Mouse (Mus musculus) heart, embryonic 12.5 days (tissue): ENCODE data around the gene Olfr103. TPM values are rescaled to one million over a fixed set of nuclear protein-coding genes. Genes with fewer than 3 reads are reported as not detected.

Experiments used
- ATAC-seq: fragments of 200-750 bp; cut with Nextera tagmentation; 2 replicates; pipeline ENCODE4 v1.8.0; 2017; ENCODE audit warnings: moderate TSS enrichment, moderate library complexity; ENCODE audit not compliant: insufficient number of reproducible peaks, low FRiP score
- H3K27ac ChIP-seq: fragments of 300-500 bp; sonication (generic); 2 replicates; pipeline ENCODE4 v1.5.1; 2016; ENCODE audit warnings: mild to moderate bottlenecking, moderate library complexity; ENCODE audit not compliant: poor library complexity, severe bottlenecking
- H3K27me3 ChIP-seq: fragments of 300-500 bp; sonication (generic); replicated peaks from 2 replicates; pipeline ENCODE4 v1.6.1; 2016; ENCODE audit warnings: mild to moderate bottlenecking, moderate library complexity
- H3K36me3 ChIP-seq: fragments of 300-500 bp; sonication (generic); 2 replicates; pipeline ENCODE4 v1.6.1; 2016; ENCODE audit warnings: mild to moderate bottlenecking, moderate library complexity
- H3K4me1 ChIP-seq: fragments of 300-500 bp; sonication (generic); replicated peaks from 2 replicates; pipeline ENCODE4 v1.6.1; 2016; ENCODE audit warnings: mild to moderate bottlenecking
- H3K4me2 ChIP-seq: fragments of 300-500 bp; sonication (generic); 2 replicates; pipeline ENCODE4 v1.6.1; 2016; ENCODE audit warnings: mild to moderate bottlenecking, moderate library complexity
- H3K4me3 ChIP-seq: fragments of 300-500 bp; sonication (generic); 2 replicates; pipeline ENCODE4 v1.5.1; 2016; ENCODE audit warnings: mild to moderate bottlenecking
- H3K9ac ChIP-seq: fragments of 300-500 bp; sonication (generic); 2 replicates; pipeline ENCODE4 v1.6.1; 2016; ENCODE audit warnings: mild to moderate bottlenecking, moderate library complexity
- H3K9me3 ChIP-seq: fragments of 300-500 bp; sonication (generic); replicated peaks from 2 replicates; pipeline ENCODE4 v1.6.1; 2016; ENCODE audit warnings: mild to moderate bottlenecking, moderate library complexity
- WGBS: fragments of 180-500 bp; shearing (Covaris S2); methylation state at CpG from one replicate; pipeline ENCODE4 v1.1.7; 2016; 5-methylcytosine and 5-hydroxymethylcytosine counted together
- polyA plus RNA-seq: library from polyadenylated mRNA; unstranded; fragments of >200 nt; fragmentation: Nextera tagmentation; extraction: Ambion mirVana; gene quantifications from 2 replicates; pipeline ENCODE4 v1.2.1, GENCODE M21; 2016

The Olfr103 gene
- not detected in 2 replicates for polyA plus RNA-seq

GRCm38 (mm10) chr17:37339598-37339997 lies at the start of gene Olfr103:
Gene Olfr103 (minus strand): TSS chr17:37339698.
- no peaks in the 10 kb centered on the region for H3K27me3 ChIP-seq
- H3K9ac ChIP-seq = no peak within 1 kb of the TSS
- peaks cover 4% of the 10 kb centered on the region; the same call in 1 of the 2 replicates for H3K9me3 ChIP-seq
- H3K4me2 ChIP-seq = no peak within 1 kb of the TSS
- no peak within 1 kb of the TSS for H3K27ac ChIP-seq
- ATAC-seq = no peak
- 87% methylated on average over 2 of the region's 2 CpGs for WGBS
- no peaks in the 10 kb centered on the region for H3K4me1 ChIP-seq
- no peaks in the 10 kb centered on the region for H3K36me3 ChIP-seq
- H3K4me3 ChIP-seq = no peak within 1 kb of the TSS

GRCm38 (mm10) chr17:37378733-37379132 lies 39.2 kb upstream of the Olfr103 start, which contains the start of gene Olfr105-ps:
Gene Olfr105-ps (plus strand): TSS chr17:37379033.
- Histone ChIP-seq H3K4me2 (no peak within 1 kb of the TSS), H3K27ac (no peak within 1 kb of the TSS), H3K4me1 (no peaks in the 10 kb centered on the region), H3K4me3 (no peak within 1 kb of the TSS), H3K27me3 (no peaks in the 10 kb centered on the region), H3K36me3 (no peaks in the 10 kb centered on the region), H3K9ac (no peak within 1 kb of the TSS), H3K9me3 (no peaks in the 10 kb centered on the region)
- ATAC-seq = no peak

GRCm38 (mm10) chr17:37359282-37359681 lies 19.8 kb upstream of the Olfr103 start, which contains the start of gene Olfr104-ps:
Gene Olfr104-ps (plus strand): TSS chr17:37359582.
- no peaks in the 10 kb centered on the region for H3K36me3 ChIP-seq

GRCm38 (mm10) chr17:37316954-37317353 lies 22.5 kb downstream of the Olfr103 start, which contains the start of gene Olfr102:
Gene Olfr102 (minus strand): TSS chr17:37317054.
- H3K9me3 ChIP-seq = peaks cover 11% of the 10 kb centered on the region
- H3K4me1 ChIP-seq = no peaks in the 10 kb centered on the region
- H3K4me3 ChIP-seq = no peak within 1 kb of the TSS
- ATAC-seq = no peak
- no peaks in the 10 kb centered on the region for H3K27me3 ChIP-seq
- no peak within 1 kb of the TSS for H3K9ac ChIP-seq
- no peak within 1 kb of the TSS for H3K4me2 ChIP-seq
- no peak within 1 kb of the TSS for H3K27ac ChIP-seq
- H3K36me3 ChIP-seq = no peaks in the 10 kb centered on the region

More at GRCm38 (mm10) chr17:37359282-37359681, 19.8 kb upstream of the Olfr103 start, which contains the start of gene Olfr104-ps:
- Histone ChIP-seq H3K4me3 (no peak within 1 kb of the TSS), H3K9me3 (no peaks in the 10 kb centered on the region; the same call in 1 of the 2 replicates), H3K27ac (no peak within 1 kb of the TSS), H3K27me3 (no peaks in the 10 kb centered on the region), H3K9ac (no peak within 1 kb of the TSS), H3K4me1 (no peaks in the 10 kb centered on the region), H3K4me2 (no peak within 1 kb of the TSS)
- ATAC-seq = no peak

GRCm38 (mm10) chr17:37310146-37310699 lies 29.3 kb downstream of the Olfr103 start:
- H3K4me1 ChIP-seq = no peaks in the 10 kb centered on the region
- H3K9ac ChIP-seq = no peak overlapping the region
- no peaks in the 10 kb centered on the region for H3K27me3 ChIP-seq
- no peaks in the 10 kb centered on the region for H3K9me3 ChIP-seq
- no peaks in the 10 kb centered on the region for H3K36me3 ChIP-seq
- no peak for ATAC-seq
- H3K4me2 ChIP-seq = no peak overlapping the region
- WGBS = 35% methylated on average over 2 of the region's 2 CpGs
- no peak overlapping the region for H3K27ac ChIP-seq
- no peak overlapping the region for H3K4me3 ChIP-seq

- H3K4me1 ChIP-seq = no peaks in the 10 kb centered on the region
- no peaks in the 10 kb centered on the region for H3K9me3 ChIP-seq
- H3K9ac ChIP-seq = no peak overlapping the region
- H3K36me3 ChIP-seq = no peaks in the 10 kb centered on the region
- no peak overlapping the region for H3K27ac ChIP-seq
- no peaks in the 10 kb centered on the region for H3K27me3 ChIP-seq
- no peak for ATAC-seq
- H3K4me3 ChIP-seq = no peak overlapping the region
- no peak overlapping the region for H3K4me2 ChIP-seq
- 33% methylated on average over 4 of the region's 4 CpGs for WGBS
Measured at GRCm38 (mm10) chr17:37308483-37308882, 31.0 kb downstream of the Olfr103 start.

- Histone ChIP-seq H3K4me2 (no peak within 1 kb of the TSS), H3K36me3 (no peaks in the 10 kb centered on the region), H3K4me1 (no peaks in the 10 kb centered on the region), H3K9me3 (no peaks in the 10 kb centered on the region), H3K4me3 (no peak within 1 kb of the TSS), H3K27me3 (no peaks in the 10 kb centered on the region), H3K27ac (no peak within 1 kb of the TSS), H3K9ac (no peak within 1 kb of the TSS)
- no peak for ATAC-seq
- 65% methylated on average over 4 of the region's 4 CpGs for WGBS
Measured at GRCm38 (mm10) chr17:37304213-37304612, 35.3 kb downstream of the Olfr103 start, which contains the start of gene Olfr101. Gene Olfr101 (minus strand): TSS chr17:37304313.

Other genes starting within 250 kb of the Olfr103 start
- 0.05 TPM in 1 of 2 replicates, not detected in the other for gene Olfr91, start 241.4 kb downstream of the Olfr103 start, polyA plus RNA-seq
- gene Olfr92, start 219.6 kb downstream of the Olfr103 start, polyA plus RNA-seq = not detected in 2 replicates
- not detected in 2 replicates for gene Olfr93, start 178.2 kb downstream of the Olfr103 start, polyA plus RNA-seq
- gene Ubd, start 145.8 kb downstream of the Olfr103 start, polyA plus RNA-seq = not detected in 2 replicates
- gene Olfr94, start 138.7 kb downstream of the Olfr103 start, polyA plus RNA-seq = not detected in 2 replicates
- not detected in 2 replicates for gene Olfr95, start 126.6 kb downstream of the Olfr103 start, polyA plus RNA-seq
- not detected in 2 replicates for gene Olfr96, start 119.6 kb downstream of the Olfr103 start, polyA plus RNA-seq
- gene Olfr97, start 102.4 kb downstream of the Olfr103 start, polyA plus RNA-seq = not detected in 2 replicates
- not detected in 2 replicates for gene Olfr98, start 75.9 kb downstream of the Olfr103 start, polyA plus RNA-seq
- 0.57 and 0.74 TPM in 2 replicates for gene H2-M3, start 69.5 kb downstream of the Olfr103 start, polyA plus RNA-seq
- gene Olfr99, start 56.2 kb downstream of the Olfr103 start, polyA plus RNA-seq = not detected in 2 replicates
- not detected in 2 replicates for gene Olfr101, start 35.4 kb downstream of the Olfr103 start, polyA plus RNA-seq
- gene Olfr102, start 22.6 kb downstream of the Olfr103 start, polyA plus RNA-seq = not detected in 2 replicates
- not detected in 2 replicates for gene Olfr104-ps, start 19.9 kb upstream of the Olfr103 start, polyA plus RNA-seq
- not detected in 2 replicates for gene Olfr105-ps, start 39.3 kb upstream of the Olfr103 start, polyA plus RNA-seq
- gene Olfr106-ps, start 50.7 kb upstream of the Olfr103 start, polyA plus RNA-seq = not detected in 2 replicates
- gene Olfr107, start 59.5 kb upstream of the Olfr103 start, polyA plus RNA-seq = not detected in 2 replicates
- gene Olfr108, start 105.8 kb upstream of the Olfr103 start, polyA plus RNA-seq = not detected in 2 replicates
- not detected in 2 replicates for gene Olfr109, start 119.2 kb upstream of the Olfr103 start, polyA plus RNA-seq
- not detected in 2 replicates for gene H2-M2, start 143.9 kb upstream of the Olfr103 start, polyA plus RNA-seq
- not detected in 2 replicates for gene Olfr110, start 152.8 kb upstream of the Olfr103 start, polyA plus RNA-seq
- 0.10 TPM in 1 of 2 replicates, not detected in the other for gene Olfr111, start 168.3 kb upstream of the Olfr103 start, polyA plus RNA-seq
- not detected in 2 replicates for gene Olfr112, start 229.8 kb upstream of the Olfr103 start, polyA plus RNA-seq
- not detected in 2 replicates for gene Olfr113, start 238.0 kb upstream of the Olfr103 start, polyA plus RNA-seq